Mouse (Mus musculus) fibroblast of lung, adult 2 months (primary cell): ENCODE data around the gene Gm21731.
"Not testable (repeated sequence)": the region's sequence is repeated elsewhere in the genome, so short reads cannot be mapped to it uniquely, and the experiment has no call there.

Source experiments
- DNase-seq: peaks from one replicate; pipeline ENCODE4 v3.0.0-alpha.2; 2011; ENCODE audit warnings: low read depth

Gm21731 gene

GRCm38 (mm10) chr13:120238811-120239210, at the start of gene Gm21731:
TSS of gene Gm21731 (plus strand) at chr13:120239111.
- DNase-seq: not testable (repeated sequence)

GRCm38 (mm10) chr13:120196189-120196821, 42.6 kb upstream of the Gm21731 start:
- DNase-seq: not testable (repeated sequence)

DNA sequence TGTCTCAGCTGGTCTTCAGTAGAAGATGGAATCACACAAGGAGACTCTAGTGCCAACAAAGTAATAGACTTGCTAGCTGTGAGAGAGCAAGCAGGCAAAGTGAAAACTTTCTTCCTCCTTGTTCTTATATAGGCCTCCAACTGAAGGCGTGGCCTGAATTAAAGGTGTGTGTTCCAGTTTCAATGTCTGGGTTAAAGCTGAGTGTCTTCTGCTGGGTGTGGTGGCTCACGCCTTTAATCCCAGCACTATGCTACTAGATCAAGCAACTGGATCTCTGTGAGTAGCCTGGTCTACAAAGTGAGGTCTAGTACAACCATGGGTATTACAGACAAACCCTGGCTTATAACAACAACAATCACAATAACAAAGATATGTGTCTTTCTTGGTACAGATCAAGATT, 23.1 kb upstream of the Gm21731 start, which contains the start of gene Gm21762:
TSS of gene Gm21762 (minus strand) at position 101 of the 400 bp plus-strand sequence.
- not testable (repeated sequence) for DNase-seq

GRCm38 (mm10) chr13:120220922-120221321, 18.0 kb upstream of the Gm21731 start:
- not testable (repeated sequence) for DNase-seq

GRCm38 (mm10) chr13:120223012-120223659, 15.8 kb upstream of the Gm21731 start:
- not testable (repeated sequence) for DNase-seq

DNA sequence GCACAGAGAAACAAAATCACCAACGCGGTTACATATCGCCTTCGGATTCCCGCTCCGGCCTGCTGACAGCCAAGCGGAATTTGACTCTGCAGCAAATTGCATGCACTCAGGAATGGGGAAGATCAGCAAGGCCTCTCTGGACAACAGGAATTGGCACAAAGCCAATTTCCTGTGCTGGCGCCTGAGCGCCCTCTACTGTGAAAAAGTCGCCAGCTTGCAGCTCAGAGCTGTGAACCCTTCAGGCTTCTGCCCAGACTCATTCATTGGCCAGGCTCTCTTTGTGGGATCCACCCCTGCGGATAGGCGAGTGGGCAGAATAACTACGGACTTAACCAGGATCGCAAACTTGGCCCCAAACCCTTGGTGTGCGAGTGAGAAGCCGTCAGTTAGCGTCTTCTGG, 7.1 kb upstream of the Gm21731 start:
- not testable (repeated sequence) for DNase-seq

- DNase-seq: not testable (repeated sequence)
Measured at GRCm38 (mm10) chr13:120232447-120233049, 6.4 kb upstream of the Gm21731 start.

DNA sequence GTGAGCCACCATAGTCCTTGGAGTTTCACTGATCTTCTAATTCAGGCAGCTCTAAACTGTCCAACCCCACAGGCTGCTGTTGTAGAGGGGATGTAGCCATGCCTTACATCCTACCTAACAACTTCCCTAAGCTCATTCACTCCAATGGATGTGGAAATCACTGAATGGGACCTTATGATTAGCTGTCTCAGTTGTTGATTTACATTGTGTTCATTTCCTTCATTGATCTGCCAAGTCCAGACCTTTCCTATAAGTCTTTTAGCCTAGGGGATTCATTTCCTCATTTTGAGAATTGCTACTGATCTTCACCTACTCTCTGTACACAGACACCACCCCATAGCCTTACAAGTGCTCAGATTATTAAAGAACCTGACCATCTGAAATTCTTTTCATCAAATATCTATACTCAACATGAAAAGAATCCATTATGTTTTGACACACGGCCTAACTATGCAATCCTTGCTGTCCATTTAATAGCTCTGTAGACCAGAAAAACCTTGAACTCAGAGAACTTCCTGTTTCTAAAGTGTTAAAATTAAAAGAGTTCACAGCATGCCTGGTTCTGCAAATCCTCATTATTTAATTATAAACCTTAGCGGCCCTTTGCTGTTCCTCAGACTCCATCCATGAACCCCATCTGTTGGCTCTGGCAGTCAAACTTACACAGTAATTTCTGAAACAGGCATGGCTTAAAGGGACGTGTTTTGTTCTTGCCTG, 12.5 kb downstream of the Gm21731 start:
- DNase-seq: not testable (repeated sequence)

DNA sequence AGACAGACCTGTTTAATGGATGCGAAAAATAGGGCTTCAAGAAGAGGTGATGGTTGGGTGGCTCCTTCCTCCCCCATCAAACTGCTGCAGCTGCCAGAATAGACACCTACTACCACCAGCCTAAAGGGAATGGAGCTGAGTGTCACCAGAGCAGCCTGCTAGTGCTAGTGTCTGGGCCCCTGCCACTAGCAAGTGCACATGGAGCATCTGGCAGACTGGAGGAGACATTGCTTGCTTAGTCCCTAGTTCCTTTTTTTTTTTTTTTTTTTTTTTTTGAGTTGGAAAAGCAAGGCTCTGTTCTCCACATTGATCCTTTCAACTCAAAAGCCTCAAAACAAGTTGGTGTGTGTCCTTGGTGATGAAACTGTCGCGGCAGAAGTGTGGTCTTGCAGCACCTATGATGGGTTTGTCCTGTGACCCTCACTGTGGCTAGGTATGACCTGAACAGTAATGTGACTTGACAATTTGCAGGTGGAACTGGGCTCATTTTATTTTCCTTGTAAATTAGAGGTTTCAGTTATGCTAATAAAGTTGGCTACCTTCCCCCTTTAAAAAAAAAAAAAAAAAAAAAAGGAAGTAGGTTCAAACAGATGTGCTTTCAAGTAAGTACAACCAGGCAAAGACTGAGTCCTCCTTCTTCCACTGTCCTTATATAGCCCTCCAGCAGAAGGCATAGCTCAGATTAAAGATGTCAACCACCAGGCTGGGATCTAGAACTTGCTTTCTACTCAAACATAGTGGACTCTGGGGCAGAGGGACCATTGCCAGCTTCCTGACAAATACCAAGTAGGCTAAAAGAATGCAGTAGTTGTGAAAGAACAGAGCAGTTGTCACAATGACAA, 20.1 kb downstream of the Gm21731 start:
- not testable (repeated sequence) for DNase-seq

GRCm38 (mm10) chr13:120259718-120260117, 20.8 kb downstream of the Gm21731 start:
- not testable (repeated sequence) for DNase-seq

GRCm38 (mm10) chr13:120262870-120263269, 24.0 kb downstream of the Gm21731 start, which contains the start of gene AF067061:
TSS of gene AF067061 (plus strand) at chr13:120263114.
- DNase-seq: not testable (repeated sequence)

DNA sequence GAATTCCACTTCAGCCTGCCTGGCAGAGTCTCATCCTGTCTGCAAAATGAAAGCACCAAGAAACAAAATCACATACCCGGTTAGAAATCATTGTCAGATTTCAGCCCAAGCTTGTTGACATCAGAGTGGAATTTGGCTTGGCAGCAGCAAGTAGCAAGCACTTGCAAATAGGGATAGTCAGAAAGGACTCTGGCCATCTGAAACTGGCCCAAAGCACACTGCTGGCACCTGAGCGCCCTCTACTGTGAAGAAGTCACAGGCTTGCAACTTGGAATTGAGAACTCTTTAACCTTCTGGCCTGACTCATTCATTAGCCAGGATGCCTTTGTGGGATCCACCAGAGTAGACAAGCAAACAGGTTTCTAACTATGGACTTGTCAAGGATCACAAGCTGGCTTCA, 38.9 kb downstream of the Gm21731 start:
- DNase-seq: not testable (repeated sequence)

- no peak for DNase-seq
Measured at GRCm38 (mm10) chr13:120278784-120279183, 39.9 kb downstream of the Gm21731 start.
